Mouse (Mus musculus): ENCODE results near the gene Prpf4. TPM values are rescaled to one million over a fixed set of nuclear protein-coding genes. Genes with fewer than 3 reads are reported as not detected.

Prpf4 gene
- polyA plus RNA-seq, 1 experiment, result 0.44 TPM

GRCm38 (mm10) chr4:62407730-62408582 lies 641 bp upstream of the Prpf4 start:
- H3K4me3 ChIP-seq (replicated peaks), result peak overlapping the region; percentile 95
- peaks cover 53% of the 10 kb centered on the region for H3K36me3 ChIP-seq (replicated peaks; ENCODE audit: low read length)
- no peaks in the 10 kb centered on the region for H3K27me3 ChIP-seq (replicated peaks)
- H3K9me3 ChIP-seq, result no peaks in the 10 kb centered on the region
- TF ChIP-seq GATA1 (IDR thresholded peaks at IDR 0.05; ENCODE audit: borderline replicate concordance, low read length) (no peak), FLI1 (IDR thresholded peaks at IDR 0.05; ENCODE audit: low read length) (no peak)
- peaks cover 58% of the 10 kb centered on the region for H3K4me1 ChIP-seq

GRCm38 (mm10) chr4:62409615-62410014 lies 1.0 kb downstream of the Prpf4 start:
- no peaks in the 10 kb centered on the region for H3K27me3 ChIP-seq (replicated peaks)
- H3K4me1 ChIP-seq, result peaks cover 52% of the 10 kb centered on the region
- peak overlapping the region; percentile 95 for H3K4me3 ChIP-seq (replicated peaks)
- peaks cover 54% of the 10 kb centered on the region for H3K36me3 ChIP-seq (replicated peaks; ENCODE audit: low read length)
- TF ChIP-seq GATA1 (IDR thresholded peaks at IDR 0.05; ENCODE audit: borderline replicate concordance, low read length) (no peak), FLI1 (IDR thresholded peaks at IDR 0.05; ENCODE audit: low read length) (no peak)
- no peaks in the 10 kb centered on the region for H3K9me3 ChIP-seq

- Histone ChIP-seq H3K36me3 (replicated peaks; ENCODE audit: low read length) (peaks cover 54% of the 10 kb centered on the region), H3K27me3 (replicated peaks) (no peaks in the 10 kb centered on the region), H3K4me3 (replicated peaks) (peak overlapping the region; percentile 95), H3K4me1 (peaks cover 54% of the 10 kb centered on the region), H3K9me3 (no peaks in the 10 kb centered on the region)
- TF ChIP-seq GATA1 (IDR thresholded peaks at IDR 0.05; ENCODE audit: borderline replicate concordance, low read length) (no peak), FLI1 (IDR thresholded peaks at IDR 0.05; ENCODE audit: low read length) (no peak)
Observed at GRCm38 (mm10) chr4:62410325-62410724, 1.7 kb downstream of the Prpf4 start.

- no peaks in the 10 kb centered on the region for H3K27me3 ChIP-seq (replicated peaks)
- peak overlapping the region; percentile 2 for H3K4me3 ChIP-seq (replicated peaks)
- TF ChIP-seq GATA1 (IDR thresholded peaks at IDR 0.05; ENCODE audit: borderline replicate concordance, low read length), result no peak
- TF ChIP-seq FLI1 (IDR thresholded peaks at IDR 0.05; ENCODE audit: low read length), result no peak
- H3K36me3 ChIP-seq (replicated peaks; ENCODE audit: low read length), result peaks cover 58% of the 10 kb centered on the region
- peaks cover 54% of the 10 kb centered on the region for H3K4me1 ChIP-seq
- no peaks in the 10 kb centered on the region for H3K9me3 ChIP-seq
Observed at GRCm38 (mm10) chr4:62411606-62412005, 3.0 kb downstream of the Prpf4 start.

GRCm38 (mm10) chr4:62418448-62418847 lies 9.9 kb downstream of the Prpf4 start:
- peaks cover 100% of the 10 kb centered on the region for H3K36me3 ChIP-seq (replicated peaks; ENCODE audit: low read length)
- no peaks in the 10 kb centered on the region for H3K9me3 ChIP-seq
- H3K27me3 ChIP-seq (replicated peaks), result no peaks in the 10 kb centered on the region
- H3K4me3 ChIP-seq (replicated peaks), result no peak overlapping the region
- TF ChIP-seq FLI1 (IDR thresholded peaks at IDR 0.05; ENCODE audit: low read length) (no peak), GATA1 (IDR thresholded peaks at IDR 0.05; ENCODE audit: borderline replicate concordance, low read length) (no peak)
- peaks cover 27% of the 10 kb centered on the region for H3K4me1 ChIP-seq

GRCm38 (mm10) chr4:62419091-62419490 lies 10.5 kb downstream of the Prpf4 start:
- peaks cover 27% of the 10 kb centered on the region for H3K4me1 ChIP-seq
- H3K27me3 ChIP-seq (replicated peaks), result no peaks in the 10 kb centered on the region
- TF ChIP-seq GATA1 (IDR thresholded peaks at IDR 0.05; ENCODE audit: borderline replicate concordance, low read length) (no peak), FLI1 (IDR thresholded peaks at IDR 0.05; ENCODE audit: low read length) (no peak)
- H3K9me3 ChIP-seq, result no peaks in the 10 kb centered on the region
- peaks cover 100% of the 10 kb centered on the region for H3K36me3 ChIP-seq (replicated peaks; ENCODE audit: low read length)
- no peak overlapping the region for H3K4me3 ChIP-seq (replicated peaks)

- Histone ChIP-seq H3K4me1 (peaks cover 26% of the 10 kb centered on the region), H3K4me3 (replicated peaks) (no peak overlapping the region), H3K9me3 (no peaks in the 10 kb centered on the region), H3K36me3 (replicated peaks; ENCODE audit: low read length) (peaks cover 55% of the 10 kb centered on the region), H3K27me3 (replicated peaks) (peaks cover 3% of the 10 kb centered on the region)
- TF ChIP-seq GATA1 (IDR thresholded peaks at IDR 0.05; ENCODE audit: borderline replicate concordance, low read length) (no peak), FLI1 (IDR thresholded peaks at IDR 0.05; ENCODE audit: low read length) (no peak)
Observed at GRCm38 (mm10) chr4:62425891-62426290, 17.3 kb downstream of the Prpf4 start.

GRCm38 (mm10) chr4:62427978-62428758 lies 19.6 kb downstream of the Prpf4 start:
- H3K27me3 ChIP-seq (replicated peaks), result peaks cover 3% of the 10 kb centered on the region
- TF ChIP-seq GATA1 (IDR thresholded peaks at IDR 0.05; ENCODE audit: borderline replicate concordance, low read length), result no peak
- no peak for TF ChIP-seq FLI1 (IDR thresholded peaks at IDR 0.05; ENCODE audit: low read length)
- no peak overlapping the region for H3K4me3 ChIP-seq (replicated peaks)
- H3K36me3 ChIP-seq (replicated peaks; ENCODE audit: low read length), result peaks cover 33% of the 10 kb centered on the region
- H3K9me3 ChIP-seq, result no peaks in the 10 kb centered on the region
- H3K4me1 ChIP-seq, result peaks cover 34% of the 10 kb centered on the region

- H3K36me3 ChIP-seq (replicated peaks; ENCODE audit: low read length), result peaks cover 18% of the 10 kb centered on the region
- no peaks in the 10 kb centered on the region for H3K9me3 ChIP-seq
- H3K4me1 ChIP-seq, result peaks cover 44% of the 10 kb centered on the region
- H3K4me3 ChIP-seq (replicated peaks), result no peak overlapping the region
- peaks cover 3% of the 10 kb centered on the region for H3K27me3 ChIP-seq (replicated peaks)
- TF ChIP-seq GATA1 (IDR thresholded peaks at IDR 0.05; ENCODE audit: borderline replicate concordance, low read length) (no peak), FLI1 (IDR thresholded peaks at IDR 0.05; ENCODE audit: low read length) (no peak)
Observed at GRCm38 (mm10) chr4:62429616-62430015, 21.0 kb downstream of the Prpf4 start.

GRCm38 (mm10) chr4:62430678-62431077 lies 22.1 kb downstream of the Prpf4 start:
- no peak for TF ChIP-seq FLI1 (IDR thresholded peaks at IDR 0.05; ENCODE audit: low read length)
- no peak for TF ChIP-seq GATA1 (IDR thresholded peaks at IDR 0.05; ENCODE audit: borderline replicate concordance, low read length)
- no peaks in the 10 kb centered on the region for H3K9me3 ChIP-seq
- H3K4me3 ChIP-seq (replicated peaks), result no peak overlapping the region
- peaks cover 47% of the 10 kb centered on the region for H3K4me1 ChIP-seq
- H3K36me3 ChIP-seq (replicated peaks; ENCODE audit: low read length), result peaks cover 8% of the 10 kb centered on the region
- peaks cover 3% of the 10 kb centered on the region for H3K27me3 ChIP-seq (replicated peaks)

Data from megakaryocyte, embryonic 14.5 days (primary cell).